Mouse (Mus musculus) liver (tissue): Measurements from ENCODE around the gene Rap1gap.

ENCODE experiments used
- DNase-seq: peaks from one replicate; pipeline ENCODE4 v3.0.0-alpha.2; 2020; ENCODE audit warnings: mixed read lengths

The Rap1gap gene

DNA sequence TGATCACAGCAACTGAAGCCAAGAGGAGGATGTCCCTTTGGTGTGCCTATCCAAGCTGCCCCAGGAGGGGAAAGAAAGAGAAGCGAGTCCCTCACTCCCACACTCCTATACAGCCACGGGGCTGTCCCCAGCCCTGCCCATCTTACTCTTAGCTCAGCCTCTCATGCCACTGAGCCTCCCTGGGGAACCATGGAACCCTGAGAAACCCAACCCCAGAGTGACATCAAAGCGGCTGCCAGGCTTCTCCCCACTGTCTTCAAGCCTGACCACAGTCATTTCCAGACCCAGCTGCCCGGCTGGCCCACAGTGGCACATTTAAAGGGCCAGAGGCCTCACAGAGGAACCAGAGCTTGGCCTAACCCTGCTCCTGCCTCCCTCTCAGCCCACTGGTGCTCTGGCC, 84.2 kb downstream of the Rap1gap start:
- no peak for DNase-seq

GRCm38 (mm10) chr4:137749680-137750079, 85.2 kb downstream of the Rap1gap start:
- DNase-seq: no peak

DNA sequence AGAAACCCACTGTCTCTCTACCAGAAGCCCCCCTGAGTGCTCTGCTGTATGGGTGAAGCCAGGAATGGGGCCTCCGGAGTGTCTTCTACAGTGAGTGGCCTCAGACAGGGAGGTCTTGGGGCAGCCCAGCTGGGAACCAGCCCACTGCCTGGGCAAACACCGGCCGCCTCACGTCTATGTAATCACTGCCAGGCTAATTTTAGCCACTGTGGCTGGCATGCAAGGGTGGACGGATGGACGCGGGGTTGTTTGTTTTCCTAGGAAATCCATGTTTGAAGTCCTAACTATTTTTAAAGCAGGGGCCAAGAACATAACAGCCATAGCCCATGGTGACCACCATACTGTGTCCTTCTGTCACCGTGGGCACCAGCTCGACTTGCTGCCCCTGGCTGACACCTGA, 85.6 kb downstream of the Rap1gap start:
- no peak for DNase-seq

- DNase-seq: peak; percentile 96
These were observed 86.8 kb downstream of the Rap1gap start for GRCm38 (mm10) chr4:137751310-137751709.

DNA sequence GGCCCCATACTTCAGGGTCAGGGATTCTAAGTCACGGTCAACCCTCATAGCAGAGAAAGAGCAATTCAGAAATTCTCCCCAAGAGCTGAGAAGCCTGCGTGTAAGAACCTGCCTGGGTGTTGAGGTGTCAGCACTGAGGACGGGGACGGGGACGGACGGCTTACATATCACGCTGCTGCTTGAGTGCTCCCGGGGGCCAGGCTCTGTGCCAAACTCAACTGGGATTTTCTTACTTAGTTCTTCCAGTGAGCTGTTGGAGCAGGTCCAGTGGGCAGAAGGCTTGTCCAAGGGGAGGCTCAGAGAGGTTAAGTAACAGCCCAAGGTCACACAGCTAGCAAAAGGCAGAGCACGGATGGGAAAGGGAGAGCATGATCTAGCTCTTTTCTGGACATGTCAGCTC, 87.2 kb downstream of the Rap1gap start:
- DNase-seq: peak; percentile 65

GRCm38 (mm10) chr4:137752471-137752870, 87.9 kb downstream of the Rap1gap start:
- DNase-seq: peak; percentile 83

GRCm38 (mm10) chr4:137753199-137753598, 88.7 kb downstream of the Rap1gap start:
- peak; percentile 69 for DNase-seq

DNA sequence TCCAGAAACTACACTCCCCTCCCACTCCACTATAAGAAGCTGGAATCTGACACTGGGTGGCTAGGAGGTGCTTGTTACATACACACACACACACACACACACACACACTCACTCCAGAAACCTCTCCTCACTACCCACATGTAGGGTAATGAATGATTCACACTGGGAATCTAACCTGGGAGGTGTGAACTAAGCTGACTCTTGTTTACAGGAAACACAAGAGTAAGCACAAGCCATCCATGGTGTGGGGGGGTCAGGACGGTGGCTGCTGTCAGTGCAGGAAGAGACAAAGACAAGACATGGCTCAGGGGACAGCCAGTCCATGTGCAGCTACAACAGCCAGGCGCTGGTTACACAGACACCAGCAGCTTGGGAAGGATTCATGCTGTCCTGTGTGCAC, 89.9 kb downstream of the Rap1gap start:
- no peak for DNase-seq

- DNase-seq: no peak
These were observed 98.4 kb downstream of the Rap1gap start for GRCm38 (mm10) chr4:137762886-137763285.

- peak; percentile 34 for DNase-seq
These were observed 99.5 kb downstream of the Rap1gap start for GRCm38 (mm10) chr4:137763920-137764495.

DNA sequence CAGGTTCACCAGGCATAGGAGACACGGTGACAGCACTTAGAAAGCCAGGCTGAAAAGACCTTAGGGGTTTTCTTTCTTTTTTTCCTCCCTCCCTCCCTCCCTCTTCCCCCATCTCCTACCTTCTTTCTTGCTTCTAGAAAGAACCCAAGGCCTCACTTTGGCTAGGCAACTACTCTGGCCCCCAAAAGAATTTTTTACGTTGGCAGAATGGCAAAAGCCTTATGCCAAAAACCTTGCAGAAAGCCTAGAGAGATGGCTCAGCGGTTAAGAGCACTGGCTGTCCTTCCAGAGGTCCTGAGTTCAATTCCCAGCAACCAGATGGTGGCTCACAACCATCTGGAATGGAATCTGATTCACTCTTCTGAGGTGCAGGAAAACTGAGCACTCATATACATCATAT, 100.1 kb downstream of the Rap1gap start:
- no peak for DNase-seq

DNA sequence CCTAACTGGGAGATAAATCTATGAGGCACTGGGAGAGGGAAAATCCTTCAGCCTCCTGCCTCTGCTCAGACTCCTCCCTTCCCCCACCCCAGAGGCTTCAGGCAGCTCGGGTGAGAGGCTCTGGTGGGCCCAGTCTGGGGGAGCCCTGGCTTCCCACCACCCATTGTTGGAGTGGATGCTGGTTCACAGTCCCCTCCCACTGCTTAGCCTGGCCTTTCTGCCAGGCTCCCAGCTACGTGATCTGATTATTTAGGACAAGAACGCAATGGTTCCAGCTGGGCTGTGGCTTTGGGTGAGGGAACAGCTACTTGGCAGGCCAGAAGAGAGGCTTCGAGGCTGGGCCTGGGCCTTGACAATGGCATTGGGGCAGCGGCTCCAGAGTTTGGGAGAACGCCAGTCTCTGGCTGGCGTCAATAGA, 101.0 kb downstream of the Rap1gap start:
- DNase-seq: peak; percentile 19

GRCm38 (mm10) chr4:137766365-137766764, 101.8 kb downstream of the Rap1gap start:
- peak; percentile 34 for DNase-seq

DNA sequence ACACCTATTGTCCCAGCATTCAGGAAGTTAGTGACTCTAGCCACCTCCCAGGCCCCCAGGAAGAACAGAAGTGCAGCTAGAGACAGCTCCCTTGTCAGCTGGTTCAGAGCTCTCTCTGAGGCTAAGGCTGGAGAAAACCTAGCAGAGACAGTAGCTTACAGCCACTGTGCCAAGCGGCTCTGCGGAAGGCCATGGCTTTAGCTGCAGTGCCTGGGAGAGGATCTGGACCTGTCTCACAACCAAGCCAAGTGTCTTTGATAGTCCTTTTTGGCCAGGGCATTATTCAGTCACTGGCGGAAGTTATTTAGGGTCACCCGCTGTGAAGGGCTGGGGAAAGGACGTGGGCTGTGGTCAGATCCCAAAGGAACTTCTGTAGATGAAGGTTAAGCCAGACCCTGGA, 103.9 kb downstream of the Rap1gap start:
- no peak for DNase-seq

GRCm38 (mm10) chr4:137768831-137769230, 104.3 kb downstream of the Rap1gap start:
- DNase-seq: no peak

DNA sequence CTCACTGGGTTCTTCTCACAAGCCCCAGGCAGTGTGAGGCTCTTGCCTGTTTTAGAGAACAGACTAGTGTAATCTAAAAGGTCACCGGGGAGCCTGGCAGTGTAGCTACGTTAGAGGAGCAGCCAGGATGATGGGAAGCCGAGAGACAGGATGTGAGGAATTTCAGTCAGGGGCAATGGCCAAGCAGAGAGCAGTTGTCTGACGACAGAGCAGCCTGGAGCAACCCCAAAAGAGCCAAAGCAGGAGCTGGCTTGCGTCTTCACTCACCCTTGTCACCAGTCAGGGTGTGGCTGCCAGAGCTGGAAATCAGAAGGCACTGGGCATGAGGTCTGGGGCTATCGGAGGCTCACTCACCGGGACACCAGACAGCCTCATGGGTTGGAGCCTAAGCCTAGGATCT, 105.1 kb downstream of the Rap1gap start:
- DNase-seq: no peak

DNA sequence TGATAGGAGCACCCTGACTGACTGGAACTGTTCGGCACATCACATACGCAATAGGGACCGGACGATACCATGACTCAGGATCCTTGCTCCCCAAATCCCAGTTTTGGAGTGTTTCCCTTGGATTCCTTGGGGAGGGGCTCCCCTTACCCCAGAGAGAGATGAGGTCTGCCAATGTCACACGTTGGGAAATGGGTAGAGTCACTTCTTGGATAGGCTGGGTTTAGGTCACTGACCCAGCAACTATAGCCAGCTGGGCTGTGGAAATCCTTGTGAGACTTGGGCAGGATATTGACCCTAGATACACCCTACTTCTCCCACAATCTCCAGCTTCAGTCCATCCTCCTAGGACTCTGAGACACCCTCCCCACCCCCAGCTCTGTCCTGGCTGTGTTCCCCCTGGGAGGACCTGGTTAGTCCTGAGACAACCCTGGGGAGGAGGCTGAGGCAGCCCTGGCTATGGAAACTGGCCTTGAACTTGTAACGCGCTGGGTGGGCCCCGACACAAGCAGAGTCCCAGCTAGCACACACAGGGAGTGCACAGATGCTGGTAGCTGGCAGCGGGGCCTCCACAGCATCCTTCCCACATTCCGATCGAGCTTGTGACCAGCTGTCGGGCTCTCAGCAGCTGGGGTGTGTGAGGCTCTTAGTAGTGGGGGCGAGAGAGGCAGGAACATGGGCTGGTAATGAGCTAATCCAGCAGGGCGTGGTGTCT, 106.5 kb downstream of the Rap1gap start:
- DNase-seq: no peak

DNA sequence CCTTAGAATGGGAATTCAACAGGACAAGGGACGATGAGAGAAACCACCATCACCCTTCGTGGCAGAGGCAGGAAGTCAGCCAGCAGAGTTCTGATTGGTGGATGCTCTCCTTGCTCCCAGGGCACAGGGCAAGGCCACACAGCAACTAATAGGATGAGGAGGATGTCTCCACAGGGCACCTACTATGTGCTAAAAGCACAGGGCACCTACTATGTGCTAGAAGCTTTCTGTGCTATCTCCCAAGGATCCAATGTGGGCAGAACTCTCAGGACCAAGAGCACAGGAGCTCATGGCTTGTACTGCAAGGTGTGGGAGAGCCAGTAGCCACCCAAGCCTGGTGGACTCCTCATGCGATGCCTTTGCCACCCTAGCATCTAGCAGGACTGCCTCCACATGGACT, 107.2 kb downstream of the Rap1gap start:
- DNase-seq: no peak

- no peak for DNase-seq
These were observed 108.0 kb downstream of the Rap1gap start for GRCm38 (mm10) chr4:137772438-137773056.

GRCm38 (mm10) chr4:137773369-137773899, 108.9 kb downstream of the Rap1gap start:
- no peak for DNase-seq

- no peak for DNase-seq
These were observed 109.5 kb downstream of the Rap1gap start for GRCm38 (mm10) chr4:137774013-137774412.

GRCm38 (mm10) chr4:137774505-137774904, 110.0 kb downstream of the Rap1gap start:
- DNase-seq: no peak

DNA sequence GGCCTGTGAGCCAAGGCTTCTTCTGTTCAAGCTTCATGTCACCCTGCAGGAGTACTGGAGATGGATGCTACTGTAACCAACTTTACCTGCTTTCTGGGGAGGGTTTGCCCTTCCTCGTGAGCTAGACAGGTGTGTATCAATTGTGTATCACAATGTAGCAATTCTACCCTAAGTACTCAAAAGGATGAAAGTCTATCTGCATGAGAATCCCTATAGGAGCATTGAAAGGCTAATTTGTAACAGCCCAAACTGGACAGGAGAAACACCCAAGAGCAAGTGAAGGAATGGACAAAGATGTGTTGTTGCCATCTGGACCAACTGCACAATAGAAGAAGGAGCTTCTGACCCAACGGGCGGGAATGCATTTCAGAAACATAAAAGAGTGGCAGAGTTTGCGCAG, 113.3 kb downstream of the Rap1gap start:
- DNase-seq: no peak
